Comparison of ENCODE assay signal across 8 mouse cellular contexts in genomic region chr10:95501033-95501432, GRCm38 (mm10). TPM values are rescaled to one million over a fixed set of nuclear protein-coding genes. Genes with fewer than 3 reads are reported as not detected.
DNase-seq lines count a peak whose midpoint lies in the region; ATAC-seq and TF ChIP-seq lines count a peak whose summit lies in the region.

No protein-coding gene starts in this region.

- peak overlapping the region; percentile 43; the same call in 1 of the 2 replicates for H3K27ac ChIP-seq in kidney, embryonic 14.5 days (ENCODE audit: low read depth, low read length)
- H3K27ac ChIP-seq in bone marrow macrophage, adult 2 months (ENCODE audit: insufficient read depth, low read depth, low read length): peak overlapping the region; percentile 77
- H3K27ac ChIP-seq in hindbrain, embryonic 13.5 days: peak overlapping the region; percentile 92
- H3K27ac ChIP-seq in midbrain, embryonic 15.5 days: peak overlapping the region; percentile 92

- peak overlapping the region; percentile 54 for H3K4me2 ChIP-seq in kidney, embryonic 14.5 days (replicated peaks; ENCODE audit: low read depth, low read length)
- peak overlapping the region; percentile 61 for H3K4me2 ChIP-seq in hindbrain, embryonic 13.5 days
- H3K4me2 ChIP-seq in midbrain, embryonic 15.5 days: peak overlapping the region; percentile 62

- peak overlapping the region; percentile 63 for H3K4me3 ChIP-seq in kidney, embryonic 14.5 days (ENCODE audit: low read length)
- peak overlapping the region; percentile 100 for H3K4me3 ChIP-seq in bone marrow macrophage, adult 2 months (ENCODE audit: insufficient read depth, low read length)
- H3K4me3 ChIP-seq in hindbrain, embryonic 13.5 days: peak overlapping the region; percentile 82
- peak overlapping the region; percentile 98 for H3K4me3 ChIP-seq in midbrain, embryonic 15.5 days

- peak overlapping the region; percentile 59 for H3K9ac ChIP-seq in kidney, embryonic 14.5 days (ENCODE audit: low read depth, low read length)
- peak overlapping the region; percentile 86 for H3K9ac ChIP-seq in hindbrain, embryonic 13.5 days
- H3K9ac ChIP-seq in midbrain, embryonic 15.5 days: peak overlapping the region; percentile 92

- no peak for TF ChIP-seq POLR2A in bone marrow macrophage, adult 2 months (IDR thresholded peaks at IDR 0.05; ENCODE audit: borderline replicate concordance, low read depth, low read length)

- H3K36me3 ChIP-seq in kidney, embryonic 14.5 days (ENCODE audit: control insufficient read depth, insufficient read depth, low read length): peaks cover 3% of the 10 kb centered on the region; the same call in 1 of the 2 replicates
- peaks cover 13% of the 10 kb centered on the region for H3K36me3 ChIP-seq in hindbrain, embryonic 13.5 days
- no peaks in the 10 kb centered on the region for H3K36me3 ChIP-seq in midbrain, embryonic 15.5 days (replicated peaks)

- under 1% methylated on average over 7 of the region's 7 CpGs for WGBS in kidney, embryonic 14.5 days
- WGBS in hindbrain, embryonic 13.5 days: 4% methylated on average over 7 of the region's 7 CpGs
- WGBS in midbrain, embryonic 15.5 days: 2% methylated on average over 7 of the region's 7 CpGs

- H3K27me3 ChIP-seq in kidney, embryonic 14.5 days (ENCODE audit: control insufficient read depth, insufficient read depth, low read length): no peaks in the 10 kb centered on the region
- H3K27me3 ChIP-seq in hindbrain, embryonic 13.5 days: no peaks in the 10 kb centered on the region
- H3K27me3 ChIP-seq in midbrain, embryonic 15.5 days (replicated peaks): no peaks in the 10 kb centered on the region

- ATAC-seq in kidney, embryonic 14.5 days (ENCODE audit: low FRiP score, low TSS enrichment): no peak
- no peak for ATAC-seq in hindbrain, embryonic 13.5 days (ENCODE audit: low FRiP score)
- ATAC-seq in midbrain, embryonic 15.5 days (replicated peaks): 0 out of 2 replicates have a peak, but pooled peaks have one; percentile 46

- H3K9me3 ChIP-seq in kidney, embryonic 14.5 days (ENCODE audit: control insufficient read depth, low read length): no peaks in the 10 kb centered on the region
- no peaks in the 10 kb centered on the region for H3K9me3 ChIP-seq in hindbrain, embryonic 13.5 days
- H3K9me3 ChIP-seq in midbrain, embryonic 15.5 days: no peaks in the 10 kb centered on the region

- no peak for DNase-seq in kidney, postnatal 36 days
- no peak for DNase-seq in spleen, postnatal 36 days (ENCODE audit: low spot score in 2 of 2)
- DNase-seq in layer of hippocampus, adult 11-12 months (ENCODE audit: low spot score): no peak
- DNase-seq in left cerebral cortex, adult 9 months (ENCODE audit: low spot score in 2 of 2): no peak

- H3K4me1 ChIP-seq in kidney, embryonic 14.5 days (ENCODE audit: control insufficient read depth, insufficient read depth, low read length): no peaks in the 10 kb centered on the region
- no peaks in the 10 kb centered on the region; the same call in 1 of the 2 replicates for H3K4me1 ChIP-seq in bone marrow macrophage, adult 2 months (ENCODE audit: control insufficient read depth, insufficient read depth, low read length)
- peaks cover 12% of the 10 kb centered on the region for H3K4me1 ChIP-seq in hindbrain, embryonic 13.5 days (replicated peaks)
- H3K4me1 ChIP-seq in midbrain, embryonic 15.5 days: peaks cover 15% of the 10 kb centered on the region

- TF ChIP-seq CTCF in bone marrow macrophage, adult 2 months (IDR thresholded peaks at IDR 0.05; ENCODE audit: low read depth, low read length): no peak

RNA-seq across cellular contexts. Expression of gene Mrpl42, which starts 0.7 kb away (rescaled TPM):
- polyA plus RNA-seq in kidney, embryonic 14.5 days (2014; fragmentation: Nextera tagmentation; extraction: Ambion mirVana): 334 and 466 TPM in 2 replicates
- 88.3 and 96.0 TPM in 2 replicates for polyA plus RNA-seq in bone marrow macrophage, adult 2 months (2012; ENCODE audit: insufficient read depth, insufficient read length, missing spikeins)
- polyA plus RNA-seq in hindbrain, embryonic 13.5 days (2015; fragmentation: Nextera tagmentation; extraction: Ambion mirVana): 252 and 268 TPM in 2 replicates
- polyA plus RNA-seq in midbrain, embryonic 15.5 days (2015; fragmentation: Nextera tagmentation; extraction: Ambion mirVana): 223 and 226 TPM in 2 replicates

RNA-seq across cellular contexts. Expression of gene Ube2n, which starts 13.9 kb away (rescaled TPM):
- 403 and 409 TPM in 2 replicates for polyA plus RNA-seq in kidney, embryonic 14.5 days (2014; fragmentation: Nextera tagmentation; extraction: Ambion mirVana)
- 116 and 121 TPM in 2 replicates for polyA plus RNA-seq in bone marrow macrophage, adult 2 months (2012; ENCODE audit: insufficient read depth, insufficient read length, missing spikeins)
- 403 and 411 TPM in 2 replicates for polyA plus RNA-seq in hindbrain, embryonic 13.5 days (2015; fragmentation: Nextera tagmentation; extraction: Ambion mirVana)
- polyA plus RNA-seq in midbrain, embryonic 15.5 days (2015; fragmentation: Nextera tagmentation; extraction: Ambion mirVana): 348 and 352 TPM in 2 replicates
